Mouse (Mus musculus) heart, adult 10 weeks (tissue): ENCODE measurements around the gene Olfr655. TPM values are rescaled to one million over a fixed set of nuclear protein-coding genes. Genes with fewer than 3 reads are reported as not detected.

Source experiments
- polyA plus RNA-seq: library from polyadenylated mRNA; stranded (reverse); fragments of 350-450 nt; fragmentation: Illumina TruSeq; extraction: RNeasy Lipid Tissue Mini Kit (QIAGEN cat#74804); gene quantifications from one replicate; pipeline ENCODE4 v1.2.3, GENCODE M21; 2014; ENCODE audit warnings: low read depth, low replicate concordance

Gene Olfr655
- polyA plus RNA-seq, result not detected

GRCm38 (mm10) chr7:104601679-104602078 is at the start of gene Olfr655:
Gene Olfr655, minus strand, starts transcription at chr7:104601779.

DNA sequence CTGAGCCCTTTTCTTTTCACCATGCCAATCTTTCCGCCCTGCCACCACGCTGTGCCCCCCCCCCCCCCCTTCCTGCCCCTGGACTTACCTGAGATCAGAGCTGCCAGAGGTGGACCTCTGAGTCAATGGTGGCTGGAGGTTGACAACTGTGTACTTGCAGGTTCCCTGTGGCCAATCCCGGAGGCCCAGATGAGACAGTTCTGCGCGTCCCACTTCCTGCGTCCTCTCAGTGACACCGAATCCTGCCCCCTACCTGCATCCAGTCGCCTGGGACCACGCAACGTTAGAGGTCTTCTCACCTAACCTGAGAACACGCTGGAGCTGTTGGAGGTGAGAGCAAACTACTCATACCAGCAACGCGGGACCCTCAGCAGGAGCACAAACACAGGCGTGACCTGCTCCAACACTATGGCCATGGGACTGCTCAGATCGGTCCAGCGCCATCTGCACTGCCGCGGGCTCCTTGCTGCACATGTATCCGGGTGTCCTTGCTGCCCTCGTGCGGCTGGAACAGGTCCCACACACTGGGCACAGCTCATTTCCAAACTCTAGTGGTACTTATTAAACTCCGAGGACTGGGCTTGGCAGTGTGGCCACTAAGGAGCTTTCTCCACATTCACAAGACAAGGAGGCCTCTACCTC is 45.4 kb upstream of the Olfr655 start, which contains the start of gene Olfr658:
TSS of gene Olfr658 (minus strand) at position 465 of the 642 bp plus-strand sequence.

DNA sequence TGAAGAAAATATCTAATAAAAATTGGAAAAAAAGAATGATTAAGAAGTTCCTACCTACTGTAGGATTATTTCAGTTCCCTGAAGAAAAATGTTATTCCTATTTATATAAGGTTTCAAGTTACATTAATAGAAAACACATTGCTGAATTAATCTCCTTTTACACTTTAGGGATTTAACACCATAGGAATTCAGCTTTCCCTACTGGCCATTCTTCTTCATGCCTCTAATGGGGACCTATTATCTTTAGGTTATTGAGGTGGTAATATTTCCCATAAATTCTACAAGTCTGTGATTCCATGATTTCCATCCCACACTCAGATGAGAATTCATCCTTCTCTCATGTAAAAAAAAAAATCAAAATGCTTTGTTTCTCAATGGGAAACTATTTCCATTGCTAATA is 22.9 kb upstream of the Olfr655 start, which contains the start of gene Olfr657:
TSS of gene Olfr657 (plus strand) at position 301 of the 400 bp plus-strand sequence.

GRCm38 (mm10) chr7:104613655-104614054 is 12.1 kb upstream of the Olfr655 start, which contains the start of gene Olfr656:
Gene Olfr656, plus strand, starts transcription at chr7:104613955.

DNA sequence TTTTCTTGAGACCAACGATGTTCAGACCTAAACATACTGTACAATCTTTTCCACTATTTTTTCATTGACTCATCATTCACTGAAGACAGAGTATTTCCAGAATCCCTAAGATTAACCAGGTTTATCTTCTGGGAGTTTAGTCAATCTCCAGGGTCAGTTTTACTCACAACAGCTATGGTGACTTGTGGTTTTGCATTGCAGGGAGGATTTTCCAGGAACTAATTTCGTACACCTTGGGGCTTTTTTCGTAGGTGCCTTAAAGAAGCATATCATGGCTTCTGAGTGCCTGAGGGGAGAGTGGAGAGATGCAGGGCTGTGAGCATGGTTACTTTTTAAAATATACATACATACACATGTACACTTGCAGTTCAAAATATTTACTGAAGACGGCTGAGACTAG is 14.9 kb downstream of the Olfr655 start, which contains the start of gene Olfr654:
TSS of gene Olfr654 (plus strand) at position 301 of the 400 bp plus-strand sequence.

GRCm38 (mm10) chr7:104577014-104577413 is 24.6 kb downstream of the Olfr655 start, which contains the start of gene Olfr653:
Gene Olfr653, plus strand, starts transcription at chr7:104577314.

GRCm38 (mm10) chr7:104560601-104561000 is 41.0 kb downstream of the Olfr655 start, which contains the start of gene Olfr652:
Gene Olfr652, plus strand, starts transcription at chr7:104560901.

GRCm38 (mm10) chr7:104549833-104550232 is 51.7 kb downstream of the Olfr655 start, which contains the start of gene Olfr651:
Gene Olfr651, plus strand, starts transcription at chr7:104550133.

Other genes starting within 250 kb of the Olfr655 start
- gene Trim12c, start 248.4 kb downstream of the Olfr655 start, polyA plus RNA-seq, result 8.5 TPM
- 0.24 TPM for gene Trim30b, start 231.9 kb downstream of the Olfr655 start, polyA plus RNA-seq
- not detected for gene Trim30c, start 200.9 kb downstream of the Olfr655 start, polyA plus RNA-seq
- 6.7 TPM for gene Trim30a, start 136.6 kb downstream of the Olfr655 start, polyA plus RNA-seq
- 2.1 TPM for gene Trim30d, start 93.9 kb downstream of the Olfr655 start, polyA plus RNA-seq
- not detected for gene Olfr651, start 51.6 kb downstream of the Olfr655 start, polyA plus RNA-seq
- not detected for gene Olfr652, start 40.9 kb downstream of the Olfr655 start, polyA plus RNA-seq
- gene Olfr653, start 24.5 kb downstream of the Olfr655 start, polyA plus RNA-seq, result not detected
- gene Olfr654, start 14.8 kb downstream of the Olfr655 start, polyA plus RNA-seq, result not detected
- not detected for gene Olfr656, start 12.2 kb upstream of the Olfr655 start, polyA plus RNA-seq
- not detected for gene Olfr657, start 23.0 kb upstream of the Olfr655 start, polyA plus RNA-seq
- gene Olfr658, start 45.5 kb upstream of the Olfr655 start, polyA plus RNA-seq, result not detected
- gene Olfr659, start 65.0 kb upstream of the Olfr655 start, polyA plus RNA-seq, result not detected
- not detected for gene Olfr661, start 84.7 kb upstream of the Olfr655 start, polyA plus RNA-seq
- gene Usp17le, start 175.7 kb upstream of the Olfr655 start, polyA plus RNA-seq, result not detected
- not detected for gene Usp17lb, start 240.8 kb upstream of the Olfr655 start, polyA plus RNA-seq